Mouse (Mus musculus): ENCODE results near the gene Sept9. TPM values are rescaled to one million over a fixed set of nuclear protein-coding genes. Genes with fewer than 3 reads are reported as not detected.

Sept9 gene
- polyA plus RNA-seq, 1 experiment from 2014 or later = 182 TPM

- DNase-seq (ENCODE audit: low spot score) (no peak), ATAC-seq (replicated peaks; ENCODE audit: insufficient number of reproducible peaks, low FRiP score, low TSS enrichment, low read depth) (no peak)
- no peaks in the 10 kb centered on the region; the same call in 1 of the 2 replicates for H3K27me3 ChIP-seq (ENCODE audit: control insufficient read depth, insufficient read depth, low read length)
- no peak overlapping the region for H3K9ac ChIP-seq (replicated peaks; ENCODE audit: low read length)
- no peaks in the 10 kb centered on the region for H3K9me3 ChIP-seq (replicated peaks; ENCODE audit: control insufficient read depth, low read length)
- 31% methylated on average over 7 of the region's 7 CpGs for WGBS
- H3K36me3 ChIP-seq (replicated peaks; ENCODE audit: control insufficient read depth, insufficient read depth, low read depth, low read length) = no peaks in the 10 kb centered on the region
- no peak overlapping the region for H3K27ac ChIP-seq (replicated peaks; ENCODE audit: low read depth, low read length)
- H3K4me2 ChIP-seq (ENCODE audit: low read depth, low read length) = no peak overlapping the region
- no peaks in the 10 kb centered on the region; the same call in none of the 2 replicates for H3K4me1 ChIP-seq (ENCODE audit: control insufficient read depth, insufficient read depth, low read length)
- no peak overlapping the region for H3K4me3 ChIP-seq (ENCODE audit: low read depth, low read length)
These were observed 191.5 kb downstream of the Sept9 start for GRCm38 (mm10) chr11:117390774-117391534.

DNA sequence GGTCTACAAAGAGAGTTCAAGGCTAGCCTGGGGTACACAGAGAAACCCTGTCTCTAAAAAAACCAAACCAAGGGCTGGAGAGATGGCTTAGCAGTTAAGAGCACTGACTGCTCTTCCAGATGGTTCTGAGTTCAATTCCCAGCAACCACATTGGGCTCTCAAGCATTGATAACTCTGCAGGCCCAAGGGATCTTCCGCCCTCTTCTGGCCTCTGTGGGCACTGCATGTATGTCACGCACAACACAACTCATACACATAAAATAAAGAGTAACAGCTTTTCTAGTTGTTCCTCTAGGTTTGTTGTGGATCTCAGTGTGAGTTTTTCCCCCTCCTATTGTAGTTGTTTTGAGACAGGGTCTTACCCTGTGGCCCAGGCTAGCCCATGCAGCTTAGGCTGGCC is 192.8 kb downstream of the Sept9 start:
- no peaks in the 10 kb centered on the region for H3K36me3 ChIP-seq (replicated peaks; ENCODE audit: control insufficient read depth, insufficient read depth, low read depth, low read length)
- ATAC-seq (replicated peaks; ENCODE audit: insufficient number of reproducible peaks, low FRiP score, low TSS enrichment, low read depth) (no peak), DNase-seq (ENCODE audit: low spot score) (no peak)
- H3K27ac ChIP-seq (replicated peaks; ENCODE audit: low read depth, low read length) = no peak overlapping the region
- H3K9me3 ChIP-seq (replicated peaks; ENCODE audit: control insufficient read depth, low read length) = no peaks in the 10 kb centered on the region
- no peak overlapping the region for H3K4me3 ChIP-seq (ENCODE audit: low read depth, low read length)
- H3K4me1 ChIP-seq (ENCODE audit: control insufficient read depth, insufficient read depth, low read length) = no peaks in the 10 kb centered on the region; the same call in 1 of the 2 replicates
- WGBS = 76% methylated on average over 2 of the region's 2 CpGs
- H3K27me3 ChIP-seq (ENCODE audit: control insufficient read depth, insufficient read depth, low read length) = no peaks in the 10 kb centered on the region; the same call in 1 of the 2 replicates
- no peak overlapping the region for H3K9ac ChIP-seq (replicated peaks; ENCODE audit: low read length)
- H3K4me2 ChIP-seq (ENCODE audit: low read depth, low read length) = no peak overlapping the region

DNA sequence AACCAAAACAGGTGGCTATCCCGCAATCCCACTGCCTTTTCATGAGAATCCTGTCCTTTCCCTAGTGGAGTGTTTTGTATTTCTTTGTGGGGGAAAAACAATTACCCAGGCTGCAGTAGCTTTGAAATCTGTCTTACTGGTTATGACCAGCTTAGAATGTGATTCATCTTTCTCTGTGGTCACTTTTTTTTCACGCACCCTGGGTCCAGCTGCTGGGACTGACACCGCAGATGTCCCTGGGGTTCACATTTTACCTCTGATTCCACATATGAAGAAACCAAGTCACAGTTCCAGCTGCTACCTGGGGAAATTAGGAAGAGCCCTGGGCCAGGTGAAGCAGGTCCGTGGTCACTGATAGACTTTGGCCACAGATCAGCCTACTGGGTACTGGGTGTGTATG is 194.3 kb downstream of the Sept9 start:
- no peaks in the 10 kb centered on the region for H3K9me3 ChIP-seq (replicated peaks; ENCODE audit: control insufficient read depth, low read length)
- no peak overlapping the region for H3K27ac ChIP-seq (replicated peaks; ENCODE audit: low read depth, low read length)
- no peak overlapping the region for H3K9ac ChIP-seq (replicated peaks; ENCODE audit: low read length)
- H3K36me3 ChIP-seq (replicated peaks; ENCODE audit: control insufficient read depth, insufficient read depth, low read depth, low read length) = no peaks in the 10 kb centered on the region
- no peak for ATAC-seq (replicated peaks; ENCODE audit: insufficient number of reproducible peaks, low FRiP score, low TSS enrichment, low read depth)
- DNase-seq (ENCODE audit: low spot score) = no peak
- H3K27me3 ChIP-seq (ENCODE audit: control insufficient read depth, insufficient read depth, low read length) = no peaks in the 10 kb centered on the region; the same call in 1 of the 2 replicates
- no peak overlapping the region for H3K4me3 ChIP-seq (ENCODE audit: low read depth, low read length)
- 63% methylated on average over 4 of the region's 4 CpGs for WGBS
- no peaks in the 10 kb centered on the region; the same call in 1 of the 2 replicates for H3K4me1 ChIP-seq (ENCODE audit: control insufficient read depth, insufficient read depth, low read length)
- H3K4me2 ChIP-seq (ENCODE audit: low read depth, low read length) = no peak overlapping the region

GRCm38 (mm10) chr11:117394230-117395137 is 195.0 kb downstream of the Sept9 start:
- WGBS = under 1% methylated on average over 34 of the region's 34 CpGs
- no peak overlapping the region for H3K27ac ChIP-seq (replicated peaks; ENCODE audit: low read depth, low read length)

DNA sequence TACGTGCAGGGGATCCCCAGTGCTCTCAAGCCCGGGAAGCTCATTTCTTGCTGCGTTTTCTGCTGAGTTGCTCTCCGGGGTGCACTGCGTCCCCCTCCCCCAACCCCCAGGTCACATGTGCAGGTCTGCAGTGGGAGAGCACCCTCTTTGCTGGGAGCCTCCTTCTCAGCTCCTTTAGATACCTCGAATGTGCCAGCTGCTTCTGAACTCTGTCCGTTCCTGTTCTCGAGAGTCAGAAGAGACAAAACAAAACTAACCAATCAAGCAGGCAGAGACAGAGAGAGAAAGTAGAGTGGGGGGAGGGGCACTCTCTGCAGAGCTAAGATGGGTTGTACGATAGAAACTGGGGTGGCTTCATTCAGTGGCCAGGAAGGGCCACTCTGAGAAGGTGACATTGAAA is 195.8 kb downstream of the Sept9 start:
- H3K27ac ChIP-seq (replicated peaks; ENCODE audit: low read depth, low read length) = no peak overlapping the region
- peak overlapping the region; percentile 79 for H3K4me2 ChIP-seq (ENCODE audit: low read depth, low read length)
- no peaks in the 10 kb centered on the region; the same call in 1 of the 2 replicates for H3K4me1 ChIP-seq (ENCODE audit: control insufficient read depth, insufficient read depth, low read length)
- WGBS = 1% methylated on average over 9 of the region's 9 CpGs
- no peaks in the 10 kb centered on the region for H3K36me3 ChIP-seq (replicated peaks; ENCODE audit: control insufficient read depth, insufficient read depth, low read depth, low read length)
- H3K4me3 ChIP-seq (ENCODE audit: low read depth, low read length) = peak overlapping the region; percentile 8; the same call in 1 of the 2 replicates
- no peaks in the 10 kb centered on the region; the same call in 1 of the 2 replicates for H3K27me3 ChIP-seq (ENCODE audit: control insufficient read depth, insufficient read depth, low read length)
- no peaks in the 10 kb centered on the region for H3K9me3 ChIP-seq (replicated peaks; ENCODE audit: control insufficient read depth, low read length)
- no peak for ATAC-seq (replicated peaks; ENCODE audit: insufficient number of reproducible peaks, low FRiP score, low TSS enrichment, low read depth)
- peak; percentile 62 for DNase-seq (ENCODE audit: low spot score)
- peak overlapping the region; percentile 22 for H3K9ac ChIP-seq (replicated peaks; ENCODE audit: low read length)

More at GRCm38 (mm10) chr11:117394230-117395137, 195.0 kb downstream of the Sept9 start:
- peak overlapping the region; percentile 79 for H3K4me2 ChIP-seq (ENCODE audit: low read depth, low read length)
- no peaks in the 10 kb centered on the region; the same call in 1 of the 2 replicates for H3K27me3 ChIP-seq (ENCODE audit: control insufficient read depth, insufficient read depth, low read length)
- H3K9me3 ChIP-seq (replicated peaks; ENCODE audit: control insufficient read depth, low read length) = no peaks in the 10 kb centered on the region
- no peaks in the 10 kb centered on the region; the same call in 1 of the 2 replicates for H3K4me1 ChIP-seq (ENCODE audit: control insufficient read depth, insufficient read depth, low read length)
- peak overlapping the region; percentile 48 for H3K9ac ChIP-seq (replicated peaks; ENCODE audit: low read length)
- ATAC-seq (replicated peaks; ENCODE audit: insufficient number of reproducible peaks, low FRiP score, low TSS enrichment, low read depth) (0 out of 2 replicates have a peak, but pooled peaks have one; percentile 14), DNase-seq (ENCODE audit: low spot score) (peak; percentile 63)
- H3K36me3 ChIP-seq (replicated peaks; ENCODE audit: control insufficient read depth, insufficient read depth, low read depth, low read length) = no peaks in the 10 kb centered on the region
- peak overlapping the region; percentile 31 for H3K4me3 ChIP-seq (ENCODE audit: low read depth, low read length)

- Histone ChIP-seq H3K27me3 (ENCODE audit: control insufficient read depth, insufficient read depth, low read length) (no peaks in the 10 kb centered on the region; the same call in 1 of the 2 replicates), H3K27ac (replicated peaks; ENCODE audit: low read depth, low read length) (no peak overlapping the region), H3K4me2 (ENCODE audit: low read depth, low read length) (no peak overlapping the region), H3K4me1 (ENCODE audit: control insufficient read depth, insufficient read depth, low read length) (no peaks in the 10 kb centered on the region; the same call in 1 of the 2 replicates), H3K36me3 (replicated peaks; ENCODE audit: control insufficient read depth, insufficient read depth, low read depth, low read length) (no peaks in the 10 kb centered on the region), H3K9ac (replicated peaks; ENCODE audit: low read length) (no peak overlapping the region), H3K4me3 (ENCODE audit: low read depth, low read length) (no peak overlapping the region), H3K9me3 (replicated peaks; ENCODE audit: control insufficient read depth, low read length) (no peaks in the 10 kb centered on the region)
- DNase-seq (ENCODE audit: low spot score) = no peak
- ATAC-seq (replicated peaks; ENCODE audit: insufficient number of reproducible peaks, low FRiP score, low TSS enrichment, low read depth) = no peak
- WGBS = 89% methylated on average over 3 of the region's 3 CpGs
These were observed 197.5 kb downstream of the Sept9 start for GRCm38 (mm10) chr11:117396929-117397328.

GRCm38 (mm10) chr11:117397755-117398154 is 198.3 kb downstream of the Sept9 start:
- Histone ChIP-seq H3K4me2 (ENCODE audit: low read depth, low read length) (no peak overlapping the region), H3K4me1 (ENCODE audit: control insufficient read depth, insufficient read depth, low read length) (no peaks in the 10 kb centered on the region; the same call in 1 of the 2 replicates), H3K36me3 (replicated peaks; ENCODE audit: control insufficient read depth, insufficient read depth, low read depth, low read length) (no peaks in the 10 kb centered on the region), H3K9me3 (replicated peaks; ENCODE audit: control insufficient read depth, low read length) (no peaks in the 10 kb centered on the region), H3K4me3 (ENCODE audit: low read depth, low read length) (no peak overlapping the region), H3K27me3 (ENCODE audit: control insufficient read depth, insufficient read depth, low read length) (no peaks in the 10 kb centered on the region; the same call in 1 of the 2 replicates), H3K9ac (replicated peaks; ENCODE audit: low read length) (no peak overlapping the region), H3K27ac (replicated peaks; ENCODE audit: low read depth, low read length) (no peak overlapping the region)
- WGBS = 31% methylated on average over 4 of the region's 4 CpGs
- peak; percentile 42 for DNase-seq (ENCODE audit: low spot score)
- ATAC-seq (replicated peaks; ENCODE audit: insufficient number of reproducible peaks, low FRiP score, low TSS enrichment, low read depth) = no peak

Measured in embryonic facial prominence, embryonic 11.5 days (tissue).